Mouse (Mus musculus) kidney, embryonic 14.5 days (tissue): Measurements from ENCODE around the gene Ppox. TPM values are rescaled to one million over a fixed set of nuclear protein-coding genes. Genes with fewer than 3 reads are reported as not detected.
A peak's percentile ranks its signal among the peaks of the same experiment; 100 is the strongest.

Experiments used
- ATAC-seq: fragments of 200-750 bp; cut with Nextera tagmentation; 2 replicates; pipeline ENCODE4 v1.8.0; 2017; ENCODE audit warnings: moderate number of reproducible peaks, mild to moderate bottlenecking, moderate TSS enrichment, moderate library complexity; ENCODE audit not compliant: low FRiP score, low TSS enrichment
- H3K27ac ChIP-seq: fragments of 300-500 bp; sonication (generic); 2 replicates; pipeline ENCODE4 v1.5.1; 2014; ENCODE audit warnings: low read depth, mild to moderate bottlenecking, low read length, moderate library complexity, mixed read lengths
- H3K27me3 ChIP-seq: fragments of 300-500 bp; sonication (generic); 2 replicates; pipeline ENCODE4 v1.6.1; 2014; ENCODE audit warnings: mild to moderate bottlenecking, low read length; ENCODE audit not compliant: control insufficient read depth, insufficient read depth
- H3K36me3 ChIP-seq: fragments of 300-500 bp; sonication (generic); 2 replicates; pipeline ENCODE4 v1.6.1; 2014; ENCODE audit warnings: low read length, mixed read lengths; ENCODE audit not compliant: control insufficient read depth, insufficient read depth
- H3K4me1 ChIP-seq: fragments of 300-500 bp; sonication (generic); 2 replicates; pipeline ENCODE4 v1.6.1; 2014; ENCODE audit warnings: low read length, mixed read lengths; ENCODE audit not compliant: control insufficient read depth, insufficient read depth
- H3K4me2 ChIP-seq: fragments of 300-500 bp; sonication (generic); replicated peaks from 2 replicates; pipeline ENCODE4 v1.6.1; 2014; ENCODE audit warnings: low read depth, mild to moderate bottlenecking, low read length
- H3K4me3 ChIP-seq: fragments of 300-500 bp; sonication (generic); 2 replicates; pipeline ENCODE4 v1.5.1; 2014; ENCODE audit warnings: mild to moderate bottlenecking, low read length
- H3K9ac ChIP-seq: fragments of 300-500 bp; sonication (generic); 2 replicates; pipeline ENCODE4 v1.6.1; 2014; ENCODE audit warnings: low read depth, mild to moderate bottlenecking, low read length, moderate library complexity
- H3K9me3 ChIP-seq: fragments of 300-500 bp; sonication (generic); 2 replicates; pipeline ENCODE4 v1.6.1; 2016; ENCODE audit warnings: low read length; ENCODE audit not compliant: control insufficient read depth
- WGBS: fragments of 180-500 bp; shearing (Covaris S2); extraction: QIAGEN DNeasy Blood & Tissue Kit; methylation state at CpG from one replicate; pipeline ENCODE4 v1.1.7; 2014; 5-methylcytosine and 5-hydroxymethylcytosine counted together
- polyA plus RNA-seq: library from polyadenylated mRNA; unstranded; fragments of >200 nt; fragmentation: Nextera tagmentation; extraction: Ambion mirVana; gene quantifications from 2 replicates; pipeline ENCODE4 v1.2.1, GENCODE M21; 2014

Ppox gene
- polyA plus RNA-seq, 1 experiment from 2014 or later: 58.1 TPM

DNA sequence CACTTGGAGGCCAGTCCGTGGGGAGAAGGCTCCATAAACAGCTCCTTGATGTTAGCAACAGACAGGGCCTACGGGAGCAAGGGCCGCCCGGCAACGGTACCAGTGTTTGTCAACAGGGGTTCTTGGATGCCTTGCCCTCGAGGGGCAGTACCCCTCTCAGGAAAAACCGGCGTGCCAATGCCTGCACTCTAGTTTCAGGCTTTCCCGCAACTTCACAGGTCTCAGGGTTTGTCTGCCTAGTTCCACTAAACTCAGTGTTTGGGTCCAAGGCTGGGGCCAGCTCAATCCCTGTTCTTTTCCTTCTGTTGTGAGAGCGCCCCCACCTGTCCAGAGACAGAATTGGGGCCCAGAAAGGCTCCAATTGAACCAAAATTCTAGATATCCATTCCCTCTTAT lies 540 bp upstream of the Ppox start:
- Histone ChIP-seq H3K27me3 (no peaks in the 10 kb centered on the region), H3K4me1 (peaks cover 14% of the 10 kb centered on the region; the same call in 1 of the 2 replicates), H3K9ac (peak overlapping the region; percentile 51; the same call in 1 of the 2 replicates), H3K4me2 (peak overlapping the region; percentile 46), H3K27ac (peak overlapping the region; percentile 87), H3K4me3 (peak overlapping the region; percentile 57), H3K36me3 (peaks cover 58% of the 10 kb centered on the region), H3K9me3 (no peaks in the 10 kb centered on the region)
- peak; percentile 48 for ATAC-seq
- under 1% methylated on average over 10 of the region's 10 CpGs for WGBS

DNA sequence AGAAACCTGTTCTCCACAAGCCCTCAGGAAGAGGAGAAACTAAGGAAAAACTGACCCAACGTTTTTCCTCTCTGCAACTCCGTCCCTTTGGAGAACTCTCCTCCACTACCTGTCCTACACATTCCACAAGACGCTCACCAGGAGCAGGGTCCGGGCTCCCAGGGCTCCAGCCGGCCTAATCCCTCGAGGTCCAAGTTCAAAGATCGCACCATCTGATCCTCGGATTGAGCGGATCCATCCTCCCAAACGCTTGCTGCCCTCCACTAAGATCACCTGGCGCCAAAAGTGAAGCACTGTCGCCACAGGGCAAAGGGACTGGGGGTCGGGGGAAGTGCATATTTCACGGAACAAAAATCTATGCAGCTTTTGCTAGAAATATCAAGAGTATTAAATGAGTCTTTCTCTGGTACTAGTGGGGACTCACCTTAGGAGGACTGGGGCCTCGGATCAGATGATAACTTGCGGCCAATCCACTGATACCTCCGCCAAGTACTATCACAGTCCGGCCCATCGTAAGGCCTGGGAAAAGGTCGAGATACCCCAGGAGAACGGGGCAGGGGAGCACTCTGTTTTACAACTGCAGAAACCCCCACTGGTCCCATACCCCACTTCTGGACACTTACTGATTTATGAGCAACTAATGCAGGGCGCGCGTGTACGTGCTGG lies 603 bp downstream of the Ppox start:
- H3K9ac ChIP-seq: peak overlapping the region; percentile 65
- H3K9me3 ChIP-seq: no peaks in the 10 kb centered on the region
- peaks cover 13% of the 10 kb centered on the region; the same call in 1 of the 2 replicates for H3K4me1 ChIP-seq
- H3K4me2 ChIP-seq: peak overlapping the region; percentile 52
- peak; percentile 28; the same call in 1 of the 2 replicates for ATAC-seq
- H3K4me3 ChIP-seq: peak overlapping the region; percentile 57
- H3K27me3 ChIP-seq: no peaks in the 10 kb centered on the region
- WGBS: 1% methylated on average over 25 of the region's 25 CpGs
- no peak overlapping the region for H3K27ac ChIP-seq
- H3K36me3 ChIP-seq: peaks cover 57% of the 10 kb centered on the region

DNA sequence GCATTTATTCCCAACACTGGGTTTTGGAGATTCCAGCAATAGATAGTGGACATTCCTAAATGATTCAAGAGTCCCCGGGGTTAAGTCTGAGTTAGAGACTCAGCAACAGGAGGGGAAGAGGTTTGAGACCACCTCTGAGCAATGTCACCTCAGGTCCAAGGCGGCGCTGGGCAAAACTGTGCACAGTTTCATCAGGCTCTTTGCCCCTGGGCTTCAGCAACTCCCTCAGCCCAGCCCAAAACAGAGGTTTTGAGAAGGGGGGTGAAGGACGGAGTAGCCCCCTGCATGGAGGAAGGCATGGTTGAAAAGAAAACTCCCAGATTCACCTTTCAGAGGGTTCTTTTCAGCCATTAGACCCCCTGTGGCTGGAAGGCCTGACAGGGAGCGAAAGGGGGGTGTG lies 1.3 kb downstream of the Ppox start:
- peak overlapping the region; percentile 65 for H3K9ac ChIP-seq
- no peaks in the 10 kb centered on the region for H3K9me3 ChIP-seq
- WGBS: 76% methylated on average over 5 of the region's 5 CpGs
- peak overlapping the region; percentile 57 for H3K4me3 ChIP-seq
- H3K27ac ChIP-seq: no peak overlapping the region
- no peaks in the 10 kb centered on the region for H3K27me3 ChIP-seq
- peaks cover 13% of the 10 kb centered on the region; the same call in 1 of the 2 replicates for H3K4me1 ChIP-seq
- peaks cover 57% of the 10 kb centered on the region for H3K36me3 ChIP-seq
- no peak for ATAC-seq
- peak overlapping the region; percentile 52 for H3K4me2 ChIP-seq

DNA sequence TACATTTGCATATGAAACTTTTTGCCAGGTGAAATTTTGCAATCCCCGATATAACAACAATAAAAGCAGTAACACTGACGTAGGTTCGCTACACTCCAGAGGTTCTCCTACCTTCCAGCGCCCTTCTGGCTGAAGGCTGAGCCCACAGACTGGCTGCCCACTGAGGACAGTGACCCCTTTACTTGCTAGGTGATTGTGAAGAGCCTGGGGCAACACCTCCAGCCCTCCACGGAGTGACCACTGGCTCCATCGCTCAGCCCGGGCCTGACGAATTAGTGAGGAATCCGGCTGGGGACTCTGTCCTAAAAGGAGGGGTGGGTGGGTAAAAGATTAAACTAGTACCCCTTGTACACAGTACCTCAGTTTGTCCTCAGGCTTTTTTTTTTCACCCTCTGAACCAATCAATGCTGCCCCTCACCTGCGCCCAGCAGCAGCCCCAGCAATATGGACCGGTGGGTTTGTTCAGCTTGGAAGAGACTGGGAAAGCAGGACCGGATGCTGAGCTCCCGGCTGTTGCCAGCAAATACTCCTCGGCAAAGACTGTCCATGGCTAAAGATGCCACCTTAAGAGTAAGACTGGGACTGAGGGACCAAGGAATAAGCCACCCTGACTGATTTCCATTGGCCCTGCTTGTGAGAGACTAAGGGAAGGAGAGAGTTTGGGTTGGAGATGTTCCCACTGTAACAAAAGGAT lies 1.8 kb downstream of the Ppox start:
- 87% methylated on average over 14 of the region's 14 CpGs for WGBS
- Histone ChIP-seq H3K4me2 (peak overlapping the region; percentile 52; the same call in 1 of the 2 replicates), H3K4me1 (peaks cover 13% of the 10 kb centered on the region; the same call in 1 of the 2 replicates), H3K4me3 (peak overlapping the region; percentile 57), H3K27ac (no peak overlapping the region), H3K9me3 (no peaks in the 10 kb centered on the region), H3K27me3 (no peaks in the 10 kb centered on the region), H3K9ac (peak overlapping the region; percentile 65; the same call in 1 of the 2 replicates), H3K36me3 (peaks cover 59% of the 10 kb centered on the region)
- no peak for ATAC-seq

DNA sequence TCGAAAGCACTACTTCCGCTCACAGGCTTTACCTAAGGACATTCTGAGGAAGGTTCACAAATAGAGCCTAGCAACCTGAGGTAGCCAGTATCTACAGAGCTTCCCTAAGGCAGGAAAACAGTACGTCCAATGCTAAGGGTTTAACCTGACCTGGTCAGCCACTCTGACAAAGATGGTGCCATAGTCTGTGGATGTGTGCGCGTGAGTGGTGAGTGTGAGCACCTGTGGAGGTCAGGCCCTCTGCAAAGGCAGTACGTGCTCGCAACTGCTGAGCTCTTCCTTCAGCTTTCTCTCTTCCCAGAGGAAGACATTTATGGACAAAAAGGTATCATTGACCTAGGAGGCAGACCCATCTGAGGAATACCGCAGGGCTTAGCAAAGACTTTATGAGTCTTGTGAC lies 2.5 kb downstream of the Ppox start:
- Histone ChIP-seq H3K27ac (no peak overlapping the region), H3K9me3 (no peaks in the 10 kb centered on the region), H3K4me3 (no peak overlapping the region), H3K27me3 (no peaks in the 10 kb centered on the region), H3K9ac (no peak overlapping the region), H3K36me3 (peaks cover 60% of the 10 kb centered on the region), H3K4me1 (peaks cover 13% of the 10 kb centered on the region; the same call in 1 of the 2 replicates), H3K4me2 (no peak overlapping the region)
- WGBS: 90% methylated on average over 8 of the region's 8 CpGs
- no peak for ATAC-seq

DNA sequence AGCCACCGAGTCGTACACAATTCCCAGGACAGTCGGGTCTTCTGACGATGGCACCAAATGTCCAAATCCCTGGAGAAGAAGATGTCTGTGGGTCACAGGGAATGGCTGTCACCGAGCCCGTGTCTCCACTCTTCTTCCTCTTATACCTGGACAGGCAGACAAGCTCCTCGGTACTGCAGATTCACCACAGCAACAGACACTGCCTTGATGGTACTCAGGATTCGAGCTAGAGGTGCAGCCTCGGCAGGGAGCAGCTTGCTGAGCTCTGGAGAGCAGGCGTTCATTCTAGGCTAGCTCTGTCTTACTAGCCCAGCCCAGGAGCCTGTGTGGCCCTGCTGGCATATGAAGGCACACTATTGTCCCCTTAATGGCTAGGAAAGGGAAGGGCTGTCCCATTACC lies 3.2 kb downstream of the Ppox start:
- H3K36me3 ChIP-seq: peaks cover 59% of the 10 kb centered on the region
- H3K4me3 ChIP-seq: no peak overlapping the region
- 92% methylated on average over 10 of the region's 10 CpGs for WGBS
- H3K9me3 ChIP-seq: no peaks in the 10 kb centered on the region
- no peak for ATAC-seq
- peaks cover 13% of the 10 kb centered on the region; the same call in 1 of the 2 replicates for H3K4me1 ChIP-seq
- H3K27me3 ChIP-seq: no peaks in the 10 kb centered on the region
- H3K27ac ChIP-seq: no peak overlapping the region
- H3K9ac ChIP-seq: no peak overlapping the region
- no peak overlapping the region for H3K4me2 ChIP-seq

DNA sequence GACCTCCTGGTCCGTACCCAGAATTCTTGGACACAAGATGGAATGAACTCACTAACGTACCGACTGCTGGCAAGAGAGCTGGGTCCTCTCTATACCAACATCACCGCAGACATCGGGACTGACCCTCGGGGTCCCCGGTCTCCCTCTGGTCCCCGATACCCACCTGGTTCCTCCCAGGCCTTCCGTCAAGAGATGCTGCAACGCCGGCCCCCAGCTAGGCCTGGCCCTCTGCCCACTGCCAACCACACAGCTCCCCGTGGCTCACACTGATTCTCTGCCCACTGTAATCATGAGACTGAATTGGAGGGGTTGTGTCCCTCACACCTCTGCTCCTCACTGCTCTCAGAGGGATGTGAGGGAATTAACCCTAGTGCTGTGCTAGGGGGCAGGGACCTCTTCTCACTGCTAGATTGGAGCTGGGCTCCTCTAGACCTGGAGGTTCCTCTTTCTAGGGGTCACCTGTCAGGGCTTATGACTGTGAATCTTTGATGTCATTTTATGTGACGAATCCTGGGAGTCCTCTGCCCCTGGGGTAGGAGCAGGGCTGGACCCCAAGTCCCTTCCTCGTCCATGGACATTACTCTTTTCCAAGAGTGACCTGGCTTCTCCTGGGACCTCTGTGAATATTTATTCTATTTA lies 4.8 kb downstream of the Ppox start:
- H3K27ac ChIP-seq: no peak overlapping the region
- no peaks in the 10 kb centered on the region for H3K9me3 ChIP-seq
- peaks cover 14% of the 10 kb centered on the region for H3K4me1 ChIP-seq
- H3K4me3 ChIP-seq: no peak overlapping the region
- no peaks in the 10 kb centered on the region for H3K27me3 ChIP-seq
- H3K4me2 ChIP-seq: no peak overlapping the region
- H3K36me3 ChIP-seq: peaks cover 56% of the 10 kb centered on the region
- 90% methylated on average over 14 of the region's 14 CpGs for WGBS
- no peak for ATAC-seq
- H3K9ac ChIP-seq: no peak overlapping the region

DNA sequence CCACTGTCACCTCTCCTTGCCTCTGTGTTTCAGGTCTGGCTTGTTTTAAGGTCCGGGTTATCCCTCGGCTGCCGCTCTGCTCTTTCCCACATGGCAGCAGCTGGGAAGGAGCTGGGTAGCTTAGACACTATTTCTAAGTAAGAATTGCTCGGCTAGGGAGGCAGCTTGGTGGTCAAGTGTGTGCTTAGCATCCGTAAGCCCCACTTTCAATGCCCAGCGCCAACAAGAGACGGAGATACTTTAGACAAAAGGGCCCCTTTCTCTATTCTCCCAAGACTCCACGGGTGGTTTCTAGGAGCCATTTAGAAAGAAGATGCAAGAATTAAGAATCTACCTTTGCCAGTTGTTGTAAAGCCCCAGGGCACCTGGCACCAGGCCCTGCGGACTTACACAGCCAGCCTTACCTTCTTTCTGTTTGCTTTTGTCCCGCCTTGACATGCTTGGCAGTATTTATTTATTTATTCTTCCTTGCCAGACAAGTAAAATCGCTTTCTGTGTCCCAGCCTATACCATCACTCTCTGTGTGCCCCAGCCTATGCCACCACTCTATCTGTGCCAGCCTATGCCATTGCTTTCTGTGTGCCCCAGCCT lies 5.7 kb downstream of the Ppox start:
- Histone ChIP-seq H3K4me1 (peaks cover 18% of the 10 kb centered on the region), H3K9ac (no peak overlapping the region), H3K27me3 (no peaks in the 10 kb centered on the region), H3K4me2 (no peak overlapping the region), H3K27ac (no peak overlapping the region), H3K4me3 (no peak overlapping the region), H3K36me3 (peaks cover 56% of the 10 kb centered on the region), H3K9me3 (no peaks in the 10 kb centered on the region)
- WGBS: 86% methylated on average over 11 of the region's 11 CpGs
- ATAC-seq: no peak
